Mouse (Mus musculus): Measurements from ENCODE around the gene Lsm10.
A peak's percentile ranks its signal among the peaks of the same experiment; 100 is the strongest.

Gene Lsm10

GRCm38 (mm10) chr4:126120506-126120905 lies 24.1 kb downstream of the Lsm10 start:
- DNase-seq: peak; percentile 79

DNA sequence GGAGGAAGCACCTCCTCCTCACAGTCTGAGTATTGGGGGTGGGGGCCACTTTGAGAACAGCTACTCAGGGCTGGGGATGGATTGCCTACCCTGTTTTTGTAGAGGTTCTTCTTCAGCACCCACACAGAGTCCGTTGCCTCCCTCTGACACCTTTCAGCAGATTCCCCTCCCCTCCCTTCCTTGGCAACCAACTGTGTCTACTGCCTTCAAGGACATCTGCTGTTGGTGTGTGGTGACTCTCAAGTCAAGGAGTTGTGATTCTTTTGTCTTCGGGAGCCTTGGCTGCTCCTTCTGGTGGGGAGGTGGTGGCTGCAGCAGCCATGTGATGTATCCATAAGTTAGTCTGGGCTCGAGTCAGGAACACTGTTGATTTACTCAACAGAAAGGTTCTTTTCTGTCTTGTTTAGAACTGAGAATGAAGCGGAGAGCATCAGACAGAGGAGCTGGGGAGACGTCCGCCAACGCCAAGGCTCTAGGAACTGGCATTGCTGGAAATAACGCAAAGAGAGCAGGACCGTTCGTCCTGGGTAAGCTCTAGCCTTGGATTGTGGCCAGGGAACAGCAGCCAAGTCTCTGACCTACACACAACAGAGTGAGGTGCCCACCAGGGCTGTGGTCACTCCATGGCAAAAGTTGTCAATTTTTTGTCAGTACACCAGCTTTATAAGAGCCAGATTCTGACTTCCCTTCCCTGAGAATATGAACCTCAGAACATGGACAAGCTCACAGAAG lies 27.1 kb downstream of the Lsm10 start:
- DNase-seq: peak; percentile 62

DNA sequence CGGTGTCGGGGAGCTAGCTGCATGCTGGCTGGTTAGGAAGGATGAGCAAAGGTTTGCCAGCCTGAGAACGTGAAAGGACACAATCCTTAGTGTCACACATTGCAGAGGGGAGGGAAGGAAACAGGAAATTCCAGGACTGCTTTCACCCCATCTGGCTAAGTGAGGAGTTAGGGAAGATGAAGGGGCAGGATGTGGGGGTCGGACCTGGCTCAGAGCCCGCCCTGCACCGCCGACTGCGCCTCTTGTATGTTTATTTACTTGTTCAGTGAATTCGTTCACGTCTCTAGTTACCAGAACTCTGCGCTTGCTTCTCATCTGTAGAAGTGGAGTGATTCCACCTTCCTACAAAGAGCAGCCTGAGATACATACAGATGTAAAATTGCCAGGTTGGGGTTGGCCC lies 34.1 kb downstream of the Lsm10 start:
- DNase-seq: peak; percentile 15

DNA sequence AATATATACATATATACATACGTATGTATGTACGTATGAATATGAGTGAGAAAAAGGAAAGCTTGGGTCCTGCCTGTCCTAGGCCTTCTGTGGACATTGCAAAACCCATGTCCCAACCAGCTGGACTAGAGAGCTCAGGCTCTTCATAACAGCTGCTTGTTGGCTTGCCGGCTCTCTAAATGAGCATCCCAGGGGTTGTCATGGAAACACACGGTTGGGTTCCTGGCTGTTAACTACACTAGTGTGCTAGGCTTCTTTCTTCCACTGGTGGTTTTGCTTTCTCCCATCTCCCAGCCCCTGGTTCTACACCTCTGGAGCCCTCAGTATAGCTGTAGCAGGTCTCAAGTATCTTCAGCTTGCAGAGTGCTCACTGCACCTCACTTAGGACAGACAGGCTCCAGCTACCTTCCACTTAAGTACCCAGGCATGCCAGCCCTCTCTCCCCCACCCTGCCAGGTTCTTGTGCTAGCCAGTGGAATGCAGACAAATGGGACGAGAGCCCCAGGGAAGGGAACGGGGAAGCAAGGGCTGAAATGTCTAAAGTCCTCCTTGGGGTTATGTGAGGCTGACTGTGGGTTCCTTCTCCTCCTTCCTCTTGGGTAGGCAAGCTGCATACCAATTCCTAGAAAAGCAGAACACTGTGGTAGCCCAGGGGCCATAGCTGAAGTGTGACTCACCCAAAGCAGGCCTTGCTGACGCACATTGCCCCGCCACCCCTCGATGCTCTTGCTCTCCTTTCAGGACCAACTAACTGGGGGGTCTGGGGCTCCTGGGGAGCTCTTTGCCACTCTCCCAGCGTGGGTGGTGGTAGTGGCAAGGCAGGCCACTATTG lies 35.1 kb downstream of the Lsm10 start:
- DNase-seq: peak; percentile 44

DNA sequence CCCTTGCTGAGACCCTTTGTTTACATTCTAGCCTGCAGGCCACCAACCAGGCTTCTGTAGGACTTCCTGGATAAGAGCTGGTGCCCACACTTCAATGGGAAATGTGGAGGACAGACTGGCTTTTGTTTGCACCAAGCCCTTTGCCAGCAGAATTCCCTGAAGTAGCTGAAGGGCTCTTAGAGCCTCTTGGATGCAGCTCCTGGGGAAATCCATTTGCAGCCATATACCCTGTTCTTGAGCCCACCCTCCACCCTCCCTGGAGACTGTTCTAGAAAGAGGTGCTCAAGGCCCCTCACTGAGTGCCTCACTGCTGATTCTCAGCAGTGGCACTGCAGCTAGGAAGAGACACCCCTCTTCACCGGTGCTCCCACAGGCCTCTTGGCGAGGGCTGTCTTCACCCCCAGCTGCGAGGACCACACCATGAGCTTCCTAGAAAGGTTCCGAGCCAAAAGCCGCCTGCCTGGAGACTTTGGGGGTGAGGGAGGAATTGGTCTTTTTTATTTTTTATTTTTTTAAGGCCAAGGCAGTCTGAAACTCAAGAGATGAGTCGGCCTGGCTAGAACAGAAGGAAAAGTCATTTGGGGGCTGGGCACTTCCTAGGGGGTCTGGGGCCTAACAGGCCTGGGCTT lies 36.3 kb downstream of the Lsm10 start:
- DNase-seq: peak; percentile 21

DNA sequence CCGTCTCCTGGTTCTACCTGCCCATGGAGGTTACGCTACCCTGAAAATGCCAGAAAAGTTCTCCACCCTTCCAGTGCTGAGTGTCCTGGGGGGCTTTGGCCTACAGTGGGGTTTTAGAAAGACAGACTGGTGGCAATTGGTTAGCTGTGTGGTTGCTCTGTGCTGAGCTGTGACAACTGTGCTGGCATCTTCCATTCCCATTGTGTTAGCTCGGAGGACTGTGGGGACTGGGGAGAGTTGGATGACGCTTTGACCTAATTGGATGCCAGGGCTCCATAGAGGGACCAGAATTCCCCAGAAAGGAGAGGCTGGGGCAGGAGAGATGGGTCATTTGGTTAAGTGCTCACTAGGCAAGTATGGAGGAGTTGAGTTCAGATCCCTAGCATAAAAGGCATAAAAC lies 37.8 kb downstream of the Lsm10 start:
- peak; percentile 10 for DNase-seq

DNA sequence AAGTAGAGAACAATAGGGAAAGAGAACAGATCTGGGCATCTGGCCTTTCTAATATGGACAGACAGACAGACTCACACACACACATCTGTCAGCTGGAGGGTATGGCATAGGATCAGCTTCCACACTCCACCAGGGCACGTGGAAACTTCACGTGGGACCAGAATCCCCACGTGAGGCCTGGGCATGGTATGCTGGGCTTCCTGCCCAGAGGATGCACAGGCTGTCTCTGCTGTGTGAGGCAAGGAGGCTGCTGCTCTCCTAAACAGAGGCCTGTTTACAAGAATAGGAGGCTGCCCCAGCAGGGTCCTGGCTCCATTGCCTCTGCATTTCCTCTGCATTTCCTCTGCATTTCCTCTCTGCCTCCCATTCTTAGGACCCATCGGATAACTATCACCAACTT lies 38.2 kb downstream of the Lsm10 start:
- peak; percentile 55 for DNase-seq

DNA sequence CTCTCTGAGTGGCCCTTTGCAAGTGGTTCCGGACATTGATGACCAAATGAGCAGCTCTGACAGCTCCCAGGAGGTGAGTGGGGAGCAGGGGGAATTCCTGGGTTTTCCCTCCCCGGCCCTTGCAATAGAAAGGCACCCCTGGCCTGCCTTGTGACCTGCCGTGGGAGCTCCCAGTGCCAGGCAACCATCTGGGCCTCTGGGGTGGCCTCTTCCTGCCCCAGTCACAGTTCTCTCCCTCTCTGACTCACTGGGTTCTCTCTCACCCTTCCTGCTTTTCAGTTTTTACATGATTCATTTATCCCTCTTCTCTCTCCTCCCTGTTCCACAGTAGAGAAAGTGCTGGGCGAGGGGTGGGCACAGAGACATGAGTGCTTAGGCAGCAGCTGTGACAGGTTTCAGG lies 41.4 kb downstream of the Lsm10 start:
- DNase-seq: no peak

DNA sequence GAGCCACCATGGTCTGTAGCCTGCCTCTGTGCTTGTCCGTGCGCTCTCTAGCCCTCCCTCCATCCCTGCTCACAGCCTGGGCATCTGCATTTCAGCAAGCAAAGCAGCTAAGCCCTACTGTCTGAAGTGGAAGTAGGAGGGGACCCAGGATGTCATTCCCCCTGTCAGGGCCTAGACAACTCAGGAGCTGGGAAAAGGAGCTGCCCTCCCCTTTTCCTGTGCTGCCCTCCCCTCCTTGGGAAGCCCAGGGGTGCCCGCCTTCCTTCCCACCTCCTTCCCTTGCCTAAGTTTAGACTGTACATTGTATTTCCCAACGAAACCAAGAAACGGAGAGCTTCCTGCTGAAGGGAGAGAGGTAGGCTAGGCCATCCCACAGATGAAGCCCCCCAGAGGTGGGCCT lies 44.6 kb downstream of the Lsm10 start:
- DNase-seq: no peak

- no peak for DNase-seq
These were observed 49.0 kb downstream of the Lsm10 start for GRCm38 (mm10) chr4:126145396-126145795.

- DNase-seq: no peak
These were observed 50.6 kb downstream of the Lsm10 start for GRCm38 (mm10) chr4:126146974-126147532.

DNA sequence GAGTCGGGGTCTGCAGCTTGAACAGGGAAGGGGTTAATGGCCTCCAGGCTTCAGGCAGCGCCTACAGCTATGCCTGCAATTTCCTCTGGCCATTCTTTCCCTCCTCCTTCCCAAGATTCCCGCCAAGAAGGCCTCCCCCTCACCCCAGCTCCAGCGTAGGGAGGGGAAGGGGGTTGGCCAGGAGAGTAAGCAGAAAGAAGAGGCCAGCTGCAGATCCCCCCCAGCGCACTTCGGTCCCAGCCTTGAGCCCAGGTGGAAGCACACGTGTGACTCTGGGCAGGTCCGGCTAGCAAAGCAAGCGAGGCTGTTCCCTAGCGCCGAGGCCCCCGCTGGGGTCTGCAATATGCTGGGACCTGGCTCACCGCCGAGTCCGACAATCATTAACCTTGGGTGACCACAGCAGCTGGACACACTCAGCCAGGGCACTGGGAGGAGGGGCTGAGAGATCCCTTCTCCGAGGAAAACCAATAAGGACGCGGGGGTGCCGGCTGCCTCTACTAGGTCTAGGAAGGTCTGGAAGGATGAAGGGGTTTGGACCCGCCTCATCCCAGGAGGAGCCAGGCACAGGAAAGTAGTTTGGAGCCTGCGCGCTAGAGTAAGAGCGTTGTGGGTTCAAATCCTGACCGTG lies 51.2 kb downstream of the Lsm10 start, which contains the start of gene Eva1b:
TSS of gene Eva1b (plus strand) at position 212 of the 628 bp plus-strand sequence.
- no peak for DNase-seq

Measured in cerebellum, adult 9-10 months (tissue).